Mouse (Mus musculus) heart, embryonic 14.5 days (tissue): ENCODE results near the gene Commd1. TPM values are rescaled to one million over a fixed set of nuclear protein-coding genes. Genes with fewer than 3 reads are reported as not detected.

ENCODE experiments used
- ATAC-seq: fragments of 200-750 bp; cut with Nextera tagmentation; 2 replicates; pipeline ENCODE4 v1.8.0; 2017; ENCODE audit warnings: low read depth, moderate TSS enrichment; ENCODE audit not compliant: insufficient number of reproducible peaks, insufficient read depth, low FRiP score
- H3K27ac ChIP-seq, 2 experiments: fragments of 200-500 bp in 1 of 2; fragments of 300-500 bp in 1 of 2; sonication (generic) in 1 of 2; replicated peaks in 1 of 2; 2 replicates each; pipeline ENCODE4 v1.5.1; 2012 to 2014; ENCODE audit warnings: low read depth in 2 of 2, low read length in 2 of 2, control low read depth in 1 of 2, mild to moderate bottlenecking in 1 of 2, mixed read lengths in 1 of 2; ENCODE audit not compliant: control insufficient read depth in 1 of 2, insufficient read depth in 1 of 2
- H3K27me3 ChIP-seq: fragments of 300-500 bp; sonication (generic); 2 replicates; pipeline ENCODE4 v1.6.1; 2014; ENCODE audit warnings: mild to moderate bottlenecking, low read length, control low read depth; ENCODE audit not compliant: control insufficient read depth, insufficient read depth
- H3K36me3 ChIP-seq: fragments of 300-500 bp; sonication (generic); 2 replicates; pipeline ENCODE4 v1.6.1; 2014; ENCODE audit warnings: mild to moderate bottlenecking, control low read depth, low read length, mixed read lengths; ENCODE audit not compliant: control insufficient read depth, insufficient read depth
- H3K4me1 ChIP-seq, 2 experiments: fragments of 200-500 bp in 1 of 2; fragments of 300-500 bp in 1 of 2; sonication (generic) in 1 of 2; 2 replicates each; pipeline ENCODE4 v1.6.1; 2012 to 2014; ENCODE audit warnings: low read length in 2 of 2, control low read depth in 1 of 2, mixed read lengths in 1 of 2; ENCODE audit not compliant: control insufficient read depth in 2 of 2, insufficient read depth in 2 of 2
- H3K4me2 ChIP-seq: fragments of 300-500 bp; sonication (generic); 2 replicates; pipeline ENCODE4 v1.6.1; 2014; ENCODE audit warnings: mild to moderate bottlenecking, low read length
- H3K4me3 ChIP-seq, 2 experiments: fragments of 200-500 bp in 1 of 2; fragments of 300-500 bp in 1 of 2; sonication (generic) in 1 of 2; 2 replicates each; pipeline ENCODE4 v1.5.1; 2012 to 2014; ENCODE audit warnings: low read length in 2 of 2, mild to moderate bottlenecking in 2 of 2, control low read depth in 1 of 2, low read depth in 1 of 2, moderate library complexity in 1 of 2; ENCODE audit not compliant: control insufficient read depth in 1 of 2, insufficient read depth in 1 of 2
- H3K9ac ChIP-seq: fragments of 300-500 bp; sonication (generic); 2 replicates; pipeline ENCODE4 v1.6.1; 2014; ENCODE audit warnings: mild to moderate bottlenecking, low read length
- H3K9me3 ChIP-seq: fragments of 300-500 bp; sonication (generic); 2 replicates; pipeline ENCODE4 v1.6.1; 2016; ENCODE audit warnings: low read length, control low read depth; ENCODE audit not compliant: control insufficient read depth
- WGBS: fragments of 180-500 bp; shearing (Covaris S2); extraction: QIAGEN DNeasy Blood & Tissue Kit; methylation state at CpG from one replicate; pipeline ENCODE4 v1.1.7; 2014; 5-methylcytosine and 5-hydroxymethylcytosine counted together
- polyA plus RNA-seq: library from polyadenylated mRNA; unstranded; fragments of >200 nt; fragmentation: Nextera tagmentation; extraction: Ambion mirVana; gene quantifications from 2 replicates; pipeline ENCODE4 v1.2.1, GENCODE M21; 2014

Commd1 gene
- 361 and 392 TPM in 2 replicates for polyA plus RNA-seq

DNA sequence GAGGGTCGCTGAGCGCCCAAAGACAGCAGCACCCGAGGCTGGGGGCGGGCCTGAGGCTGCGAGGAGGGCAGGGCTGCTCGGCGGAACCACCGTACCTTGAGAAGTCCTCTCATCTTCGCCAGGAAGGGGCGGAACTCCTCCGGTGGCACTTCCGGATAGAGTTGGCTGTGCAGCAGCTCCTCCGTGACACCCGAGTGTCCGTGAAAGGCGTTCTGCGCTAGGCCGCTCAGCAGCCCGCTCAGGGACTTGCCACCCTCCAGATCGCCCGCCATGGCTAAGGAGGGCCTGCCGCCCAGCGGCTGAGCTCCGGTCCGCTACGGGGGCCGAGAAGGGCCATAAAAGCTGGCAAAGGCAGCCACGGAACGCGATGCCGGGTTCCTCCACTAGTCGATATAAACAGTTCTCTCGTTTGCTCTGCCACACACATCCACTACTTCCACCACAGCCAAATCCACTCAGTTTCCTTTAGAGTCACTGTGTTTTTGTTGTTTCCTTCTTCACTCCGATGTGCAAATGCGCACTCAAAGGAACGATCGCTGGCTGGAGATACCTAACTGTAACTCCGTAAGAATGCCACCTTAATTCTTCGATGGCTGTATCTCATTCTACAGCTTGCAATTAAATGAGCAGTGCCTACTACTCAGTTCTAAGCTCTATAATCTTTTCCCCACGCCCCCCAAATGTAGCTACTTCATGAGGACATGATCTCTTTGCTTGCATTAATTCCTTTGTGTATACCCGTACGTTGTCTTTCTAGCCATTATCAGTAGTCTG, at the start of gene Commd1, which contains the start of gene Gm28048:
Commd1 (minus strand) TSS at position 399 of the 774 bp plus-strand sequence.
Gm28048 (minus strand) TSS at position 107 of the 774 bp plus-strand sequence.
- Histone ChIP-seq H3K27ac (peak within 1 kb of the TSS; percentile 96 to 98), H3K4me1 (peaks cover 5 to 10% of the 10 kb centered on the region in 2 experiments), H3K9ac (peak within 1 kb of the TSS; percentile 84), H3K27me3 (no peaks in the 10 kb centered on the region), H3K4me3 (peak within 1 kb of the TSS; percentile 76 to 77), H3K9me3 (no peaks in the 10 kb centered on the region), H3K36me3 (peaks cover 22% of the 10 kb centered on the region), H3K4me2 (peak within 1 kb of the TSS; percentile 85)
- WGBS = 3% methylated on average over 42 of the region's 42 CpGs
- ATAC-seq = peak; percentile 89

DNA sequence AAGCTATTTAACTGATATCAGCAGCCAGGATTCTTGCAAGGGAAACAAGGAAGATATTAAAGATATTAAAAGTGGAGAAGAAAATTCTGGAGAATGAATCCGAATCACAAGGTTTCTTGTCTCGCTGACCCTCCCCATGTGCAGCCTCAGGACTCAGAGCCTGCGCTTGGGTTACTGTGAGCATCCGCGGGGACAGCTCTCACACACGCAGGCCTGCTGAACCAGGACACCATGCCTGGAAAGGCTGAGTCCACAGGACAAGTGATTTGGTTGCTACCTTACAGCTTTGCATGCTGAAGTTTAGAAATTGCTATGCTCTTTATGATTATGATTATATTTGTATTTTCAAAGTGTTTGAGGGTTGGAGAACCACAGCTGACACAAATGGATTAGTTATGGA, 47.2 kb upstream of the Commd1 start:
- H3K36me3 ChIP-seq = no peaks in the 10 kb centered on the region
- no peak for ATAC-seq
- H3K4me3 ChIP-seq = no peak overlapping the region
- no peaks in the 10 kb centered on the region for H3K27me3 ChIP-seq
- 74% methylated on average over 6 of the region's 6 CpGs for WGBS
- no peak overlapping the region for H3K4me2 ChIP-seq
- no peaks in the 10 kb centered on the region for H3K9me3 ChIP-seq
- H3K27ac ChIP-seq = no peak overlapping the region
- H3K4me1 ChIP-seq = no peaks in the 10 kb centered on the region
- H3K9ac ChIP-seq = no peak overlapping the region

DNA sequence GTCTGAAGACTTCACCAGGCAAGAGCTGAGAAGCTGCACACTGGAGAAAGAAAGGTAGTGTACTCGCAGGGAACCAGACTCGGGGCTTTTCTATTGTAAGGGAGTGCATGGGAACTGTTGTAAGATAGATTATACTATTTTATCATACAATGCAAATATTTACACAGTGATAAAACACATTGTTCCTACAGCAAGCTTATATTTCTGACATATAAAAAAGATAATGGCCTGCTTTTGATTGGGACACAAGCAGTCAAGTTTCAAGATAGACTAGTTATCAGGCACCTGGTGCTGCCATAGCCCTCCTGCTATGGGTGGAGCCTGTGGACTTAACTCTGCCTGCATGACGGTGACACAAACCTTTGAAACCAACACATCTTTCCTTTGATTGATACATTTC, 46.8 kb upstream of the Commd1 start:
- H3K4me2 ChIP-seq = no peak overlapping the region
- no peak for ATAC-seq
- no peaks in the 10 kb centered on the region for H3K27me3 ChIP-seq
- H3K9me3 ChIP-seq = no peaks in the 10 kb centered on the region
- H3K4me1 ChIP-seq = no peaks in the 10 kb centered on the region
- H3K27ac ChIP-seq = no peak overlapping the region
- no peak overlapping the region for H3K4me3 ChIP-seq
- H3K36me3 ChIP-seq = no peaks in the 10 kb centered on the region
- no peak overlapping the region for H3K9ac ChIP-seq
- 45% methylated on average over 3 of the region's 3 CpGs for WGBS

DNA sequence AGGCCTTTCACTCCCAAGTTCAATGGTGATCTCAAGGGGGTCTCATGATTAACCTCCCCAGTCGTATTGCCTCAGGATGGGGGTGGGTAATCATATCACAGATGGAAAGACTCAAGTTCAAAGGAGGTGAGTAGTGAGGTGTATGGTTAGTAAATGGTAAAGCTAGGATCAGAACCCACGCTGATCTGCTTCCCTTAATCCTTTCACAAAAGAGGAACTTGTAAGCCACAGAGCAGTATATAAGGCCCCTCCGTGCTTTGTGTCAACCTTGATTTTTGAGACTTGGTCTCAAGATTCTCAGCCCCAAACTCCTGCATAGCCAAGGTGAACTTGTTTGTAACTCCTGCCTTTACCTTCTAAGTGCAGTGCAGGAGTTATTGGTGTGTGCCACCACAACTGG, 42.0 kb upstream of the Commd1 start:
- Histone ChIP-seq H3K9me3 (no peaks in the 10 kb centered on the region), H3K4me1 (no peaks in the 10 kb centered on the region), H3K27me3 (no peaks in the 10 kb centered on the region), H3K27ac (no peak overlapping the region), H3K4me3 (no peak overlapping the region), H3K9ac (no peak overlapping the region), H3K4me2 (no peak overlapping the region), H3K36me3 (no peaks in the 10 kb centered on the region)
- ATAC-seq = no peak
- 76% methylated on average over 3 of the region's 3 CpGs for WGBS

- WGBS = 86% methylated on average over 2 of the region's 2 CpGs
- Histone ChIP-seq H3K27ac (no peak overlapping the region), H3K4me2 (no peak overlapping the region), H3K4me1 (no peaks in the 10 kb centered on the region), H3K36me3 (no peaks in the 10 kb centered on the region), H3K4me3 (no peak overlapping the region), H3K27me3 (no peaks in the 10 kb centered on the region), H3K9ac (no peak overlapping the region), H3K9me3 (0 out of 2 replicates have a peak, but pooled peaks cover 4% of the 10 kb centered on the region)
- ATAC-seq = no peak
Measured at GRCm38 (mm10) chr11:23023155-23023554, 41.0 kb upstream of the Commd1 start.

DNA sequence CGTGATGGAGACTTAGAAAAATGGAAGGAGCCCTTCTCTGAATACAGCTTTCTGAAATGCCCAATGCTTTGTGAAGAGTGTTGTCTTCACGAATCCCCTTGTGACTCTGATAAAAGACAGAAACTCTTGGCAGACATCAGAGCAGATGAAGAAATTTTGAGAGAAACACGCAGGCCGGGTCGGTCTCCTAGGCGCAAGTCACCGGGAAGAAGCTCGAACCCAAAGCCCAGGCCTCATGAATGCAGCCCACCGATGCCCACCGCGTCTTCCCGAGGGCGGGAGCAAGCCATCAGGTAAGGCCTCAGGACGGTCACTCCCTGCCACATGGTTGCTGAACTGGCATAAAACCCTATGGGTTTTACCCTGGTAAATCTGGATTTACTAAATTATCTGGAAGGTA, 38.7 kb upstream of the Commd1 start:
- no peak overlapping the region for H3K4me2 ChIP-seq
- no peak for ATAC-seq
- H3K4me3 ChIP-seq = no peak overlapping the region
- H3K4me1 ChIP-seq = no peaks in the 10 kb centered on the region
- H3K27ac ChIP-seq = no peak overlapping the region
- no peak overlapping the region for H3K9ac ChIP-seq
- no peaks in the 10 kb centered on the region for H3K27me3 ChIP-seq
- 0 out of 2 replicates have a peak, but pooled peaks cover 5% of the 10 kb centered on the region for H3K9me3 ChIP-seq
- 90% methylated on average over 14 of the region's 14 CpGs for WGBS
- no peaks in the 10 kb centered on the region for H3K36me3 ChIP-seq

DNA sequence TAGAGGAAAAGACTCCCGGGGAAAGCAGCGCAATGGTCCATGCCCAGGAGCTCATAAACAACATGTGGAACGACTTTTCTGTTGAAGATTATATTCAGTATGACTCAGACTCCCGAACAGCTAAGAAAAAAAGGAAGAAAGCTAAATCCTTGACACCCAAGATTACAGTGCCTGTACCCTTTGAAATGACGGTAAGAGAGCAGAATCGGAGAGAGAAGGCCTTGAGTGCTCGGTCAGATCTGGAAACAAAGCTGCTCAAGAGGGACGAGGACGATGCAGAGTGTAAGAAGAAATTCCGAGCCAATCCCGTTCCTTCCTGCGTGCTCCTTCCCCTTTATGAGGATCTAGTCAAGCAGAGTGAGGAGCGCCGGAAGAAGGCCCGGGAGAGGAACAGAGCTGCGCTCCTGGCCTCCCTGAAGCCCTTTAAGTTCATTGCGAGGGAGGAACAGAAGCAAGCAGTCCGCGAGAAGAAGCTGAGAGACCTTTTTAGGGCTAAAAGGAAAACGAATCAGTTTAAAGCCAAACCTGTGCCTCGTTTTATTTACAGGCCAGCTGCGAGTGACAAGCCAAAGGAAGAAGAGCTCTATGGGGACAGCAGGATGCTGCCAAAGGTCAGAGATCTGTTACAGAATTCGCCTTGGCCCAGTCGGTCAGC, 38.1 kb upstream of the Commd1 start:
- H3K9me3 ChIP-seq = 0 out of 2 replicates have a peak, but pooled peaks cover 5% of the 10 kb centered on the region
- no peak for ATAC-seq
- 66% methylated on average over 24 of the region's 24 CpGs for WGBS
- H3K9ac ChIP-seq = no peak overlapping the region
- no peaks in the 10 kb centered on the region for H3K4me1 ChIP-seq
- H3K4me3 ChIP-seq = no peak overlapping the region
- H3K27ac ChIP-seq = no peak overlapping the region
- H3K4me2 ChIP-seq = no peak overlapping the region
- no peaks in the 10 kb centered on the region for H3K27me3 ChIP-seq
- H3K36me3 ChIP-seq = no peaks in the 10 kb centered on the region
